Mouse (Mus musculus): Measurements from ENCODE around the gene Teddm2.

The Teddm2 gene

DNA sequence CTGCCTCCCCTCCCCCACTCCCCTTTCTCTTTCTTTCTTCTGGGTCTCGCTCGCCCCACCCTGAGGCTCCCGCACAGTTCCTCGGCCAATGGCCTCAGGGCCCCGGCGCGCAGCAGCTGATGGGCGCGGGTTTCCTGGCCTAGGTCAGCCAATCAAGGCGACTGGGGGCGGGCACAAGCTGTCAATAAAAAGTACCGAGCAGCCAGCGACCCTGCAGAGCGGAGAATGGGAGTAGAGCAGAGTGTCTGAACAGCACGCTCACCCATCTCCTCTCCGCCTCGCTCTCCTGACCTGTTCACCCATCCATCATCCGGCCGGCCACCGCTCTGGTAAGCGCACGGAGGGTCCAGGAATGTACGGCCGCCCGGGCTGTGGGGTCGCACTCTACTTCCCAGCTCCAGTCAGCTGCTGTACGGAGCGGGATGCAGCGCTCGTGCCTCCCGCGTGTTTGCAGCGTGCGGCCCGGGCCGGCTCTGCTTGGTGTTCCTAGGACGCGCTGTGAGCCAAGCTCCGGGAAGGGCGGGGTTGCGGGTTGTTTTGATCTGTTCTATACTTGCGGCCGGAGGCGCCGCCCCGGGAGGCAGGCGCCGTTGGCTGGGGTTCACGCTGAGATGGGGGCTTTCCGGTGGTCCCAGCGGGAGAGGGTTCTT, at the start of gene Teddm2, which contains the start of gene Glul:
TSS of gene Teddm2 (minus strand) at position 498 of the 650 bp plus-strand sequence.
TSS of gene Glul (plus strand) at position 214 of the 650 bp plus-strand sequence.
- DNase-seq, result peak; percentile 99

DNA sequence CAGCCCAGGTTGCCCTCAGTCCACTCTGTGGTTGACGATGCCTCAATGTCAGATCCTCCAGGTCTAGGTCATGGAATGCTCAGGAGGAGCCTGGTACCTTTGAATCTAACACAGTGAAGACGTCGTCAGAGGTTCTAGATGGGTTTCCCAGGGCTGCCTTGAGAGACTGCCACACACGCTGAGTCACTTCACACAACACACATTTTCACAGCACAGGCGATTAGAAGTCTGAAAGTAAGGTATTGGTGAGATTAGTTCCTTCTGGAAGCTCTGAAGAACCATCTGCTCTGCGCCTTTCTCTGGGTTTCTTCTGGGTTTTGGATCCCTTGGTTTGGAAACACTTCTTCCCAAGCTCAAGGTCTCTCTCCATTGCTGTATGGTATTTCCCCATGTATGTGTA, 47.8 kb upstream of the Teddm2 start:
- no peak for DNase-seq

DNA sequence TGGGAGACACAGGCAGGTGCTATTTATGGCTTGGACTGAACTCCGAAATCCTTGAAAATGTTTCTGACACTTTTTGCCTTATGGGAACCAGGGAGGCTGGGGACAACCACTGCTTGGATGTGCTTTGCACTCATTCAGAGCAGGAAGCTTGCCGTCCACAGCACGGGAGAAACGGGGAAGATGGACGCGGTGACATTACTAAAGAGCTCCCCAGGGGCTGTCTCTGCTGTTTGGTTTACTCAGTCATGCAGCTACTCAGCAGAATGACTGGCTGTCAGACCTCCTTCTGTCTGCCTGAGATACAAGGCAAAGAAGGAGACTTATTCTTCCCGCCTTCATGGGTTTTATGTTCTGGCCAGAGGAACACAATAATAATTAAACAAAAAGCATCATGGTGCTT, 46.9 kb upstream of the Teddm2 start:
- DNase-seq, result no peak

DNA sequence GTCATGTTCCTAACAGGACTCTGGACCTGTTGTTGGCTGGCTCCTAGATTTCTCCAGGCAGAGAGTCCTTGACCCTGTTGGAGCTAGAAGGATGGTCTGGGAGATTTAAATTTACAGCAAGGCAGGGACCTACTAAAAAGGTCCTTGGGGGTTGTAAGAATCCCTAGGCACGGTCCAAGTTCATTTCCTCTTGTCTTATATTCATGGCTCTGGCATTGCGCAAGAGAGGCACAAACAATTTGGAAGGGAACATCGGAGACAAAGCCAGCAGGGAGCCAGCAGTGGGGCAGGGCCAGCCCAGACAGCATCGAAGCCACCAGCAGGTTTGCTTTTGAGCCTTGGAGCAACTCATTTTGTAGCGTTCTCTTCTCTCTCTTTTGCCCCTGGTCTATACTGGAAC, 45.2 kb upstream of the Teddm2 start:
- DNase-seq, result no peak

DNA sequence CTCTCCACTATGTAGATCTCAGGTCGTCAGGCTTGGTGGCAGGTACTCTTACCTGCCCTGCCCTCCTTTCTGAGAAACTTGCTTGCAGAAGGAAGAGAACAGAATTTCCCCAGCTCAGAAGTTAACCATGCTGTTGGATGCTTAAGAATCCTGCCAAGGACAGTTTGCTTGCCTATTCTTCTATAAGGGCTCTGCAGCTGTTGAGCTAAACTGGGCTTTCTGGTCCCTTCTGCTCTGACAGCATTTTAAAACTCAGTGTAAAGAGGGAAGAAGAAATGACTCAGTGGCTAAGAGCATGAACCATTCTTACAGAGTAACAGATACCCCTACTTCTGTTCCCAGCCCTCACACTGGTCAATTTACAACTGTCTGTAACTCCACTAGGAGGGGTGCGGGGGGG, 41.0 kb upstream of the Teddm2 start:
- DNase-seq, result no peak

DNA sequence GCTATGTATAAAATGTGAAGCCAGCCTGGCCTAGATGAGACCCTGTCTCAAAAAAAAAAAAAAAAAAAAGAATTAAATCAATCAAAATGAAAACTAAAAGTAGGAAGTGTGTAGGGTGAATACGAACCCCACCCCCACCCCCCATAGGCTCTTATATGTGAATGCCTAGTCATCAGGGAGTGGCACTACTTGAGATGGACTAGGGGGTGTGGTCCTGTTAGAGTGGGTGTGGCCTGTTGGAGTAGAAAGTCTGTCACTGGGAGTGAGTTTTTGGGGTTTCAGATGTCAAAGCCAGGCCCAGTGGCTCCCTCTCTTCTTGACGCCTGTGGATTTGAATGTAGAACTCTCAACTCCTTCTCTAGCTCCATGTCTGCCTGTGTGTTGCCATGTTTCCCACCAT, 37.0 kb upstream of the Teddm2 start:
- DNase-seq, result no peak

DNA sequence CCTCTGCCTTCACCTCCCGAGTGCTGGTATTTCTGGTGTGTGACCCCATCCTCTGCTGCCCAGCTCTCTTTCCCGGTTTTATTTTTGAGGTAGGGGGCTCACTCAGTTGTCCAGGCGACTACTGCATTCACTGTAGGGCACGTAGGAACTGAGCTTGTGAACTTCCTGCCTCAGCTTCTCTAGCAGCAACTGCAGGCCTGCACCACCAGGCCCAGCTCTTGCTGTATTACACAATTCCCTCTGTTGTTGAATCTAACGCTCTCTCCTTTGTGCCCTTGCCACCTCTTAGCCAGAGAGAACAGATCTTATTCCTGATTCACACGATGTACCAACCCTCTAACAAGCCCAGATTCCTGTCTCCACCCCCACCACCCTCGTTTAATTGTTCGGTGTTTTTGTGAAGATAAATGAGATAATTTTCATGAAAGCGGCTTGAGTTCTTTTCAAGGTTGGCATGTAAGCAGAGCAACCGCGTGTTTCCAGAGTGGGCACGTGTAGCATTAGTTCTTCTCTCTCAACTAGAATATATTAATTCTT, 35.9 kb upstream of the Teddm2 start:
- DNase-seq, result no peak

DNA sequence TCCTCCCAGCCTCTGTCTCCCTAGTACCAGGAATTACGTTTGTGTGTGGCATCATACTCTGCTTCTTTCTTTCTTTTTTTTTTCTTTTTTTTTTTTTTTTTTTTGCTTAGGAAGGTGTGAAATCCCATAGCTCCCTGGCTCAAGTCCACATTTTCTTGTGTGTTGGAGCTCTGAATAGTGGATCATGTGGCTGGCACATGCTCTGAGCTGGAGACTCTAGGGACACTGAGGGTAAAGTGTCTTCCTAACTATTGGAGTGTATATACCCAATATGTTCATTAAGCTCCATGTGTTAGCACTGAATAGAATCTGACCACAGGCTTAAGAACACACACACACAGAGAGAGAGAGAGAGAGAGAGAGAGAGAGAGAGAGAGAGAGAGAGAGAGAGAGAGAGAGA, 33.7 kb upstream of the Teddm2 start:
- DNase-seq, result no peak

DNA sequence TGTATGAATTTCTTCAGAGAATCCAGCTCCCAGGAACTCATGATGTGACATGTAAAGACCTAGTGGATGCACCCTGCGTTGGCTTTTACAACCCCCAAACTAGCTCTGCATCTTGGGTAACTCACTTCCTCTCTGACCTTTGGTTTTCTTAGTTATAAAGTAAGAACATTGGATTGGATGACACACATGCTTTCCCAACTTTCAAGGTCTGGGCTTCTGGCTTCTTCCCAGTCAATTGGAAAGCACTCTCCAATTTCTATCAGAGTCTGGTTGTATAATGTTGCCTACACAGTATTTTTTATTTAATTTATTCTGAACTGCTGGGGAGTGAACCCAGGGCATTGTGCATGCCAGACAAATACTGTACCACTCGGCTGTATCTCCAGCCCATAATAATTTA, 30.4 kb upstream of the Teddm2 start:
- no peak for DNase-seq

DNA sequence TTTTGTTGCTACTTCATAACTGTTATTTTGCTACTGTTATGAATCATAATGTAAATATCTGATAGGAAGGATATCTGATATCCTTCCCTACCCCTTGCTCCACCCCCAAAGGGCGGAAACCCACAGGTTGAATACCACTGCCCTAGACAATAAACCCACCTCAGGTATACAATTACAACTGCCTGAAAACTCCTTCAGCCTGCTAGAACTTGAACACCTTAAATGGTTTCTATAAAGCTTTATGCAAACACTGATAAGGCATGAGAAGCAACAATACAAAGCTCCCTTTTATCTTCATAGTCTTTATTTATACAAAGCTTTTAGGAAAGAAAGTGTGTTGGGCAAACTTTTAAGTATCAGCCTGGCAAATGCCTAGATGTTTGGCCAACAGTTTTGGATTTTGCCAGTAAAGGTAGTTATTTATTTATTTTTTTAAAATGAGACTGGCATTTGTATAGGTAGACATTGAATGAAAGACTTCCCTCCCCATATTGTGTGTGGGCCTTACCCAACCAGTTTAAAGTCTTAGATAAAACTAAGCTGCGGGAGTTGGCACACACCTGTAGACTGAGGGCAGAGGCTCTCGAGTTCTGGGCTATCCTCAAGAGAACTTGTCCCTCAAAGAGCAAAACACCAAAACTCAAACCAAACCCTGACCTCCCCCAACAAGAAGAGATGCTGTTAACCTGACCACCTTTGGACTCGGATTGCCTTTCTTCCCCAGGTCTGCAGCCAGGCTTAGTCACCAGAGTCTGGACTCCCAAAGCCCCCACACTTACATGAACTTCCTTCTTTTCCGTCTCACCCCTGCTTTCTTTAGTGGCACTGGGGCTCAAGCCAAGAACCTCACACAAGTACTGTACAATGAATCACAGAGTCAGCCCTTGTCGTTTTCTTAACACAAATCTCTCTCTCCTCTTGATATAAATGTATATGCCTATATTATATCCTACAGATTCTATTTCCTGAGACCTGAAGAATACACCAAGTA, 24.7 kb upstream of the Teddm2 start:
- DNase-seq, result no peak

DNA sequence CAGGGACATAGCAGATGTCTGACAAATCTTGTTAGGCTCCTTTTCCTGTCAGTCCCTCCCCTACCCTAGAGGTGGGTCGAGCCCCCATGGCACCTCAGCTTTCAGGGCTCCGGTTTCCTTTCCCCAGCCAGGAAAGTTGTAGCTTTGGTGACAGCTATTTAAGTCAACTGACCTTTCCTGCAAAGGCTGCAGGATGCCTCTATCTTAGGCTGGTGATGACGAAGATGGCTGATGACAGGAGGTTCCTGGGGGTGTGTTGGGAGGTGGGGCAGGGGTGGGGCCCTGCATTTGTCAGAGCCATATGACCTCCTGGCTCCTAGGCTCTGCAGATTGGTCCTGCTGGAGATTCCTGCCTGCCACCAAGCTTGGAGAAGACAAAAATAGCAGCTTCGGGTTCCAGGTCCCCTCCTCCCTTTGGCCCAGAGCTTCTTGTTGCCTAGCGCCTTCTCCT, 22.6 kb upstream of the Teddm2 start:
- no peak for DNase-seq

DNA sequence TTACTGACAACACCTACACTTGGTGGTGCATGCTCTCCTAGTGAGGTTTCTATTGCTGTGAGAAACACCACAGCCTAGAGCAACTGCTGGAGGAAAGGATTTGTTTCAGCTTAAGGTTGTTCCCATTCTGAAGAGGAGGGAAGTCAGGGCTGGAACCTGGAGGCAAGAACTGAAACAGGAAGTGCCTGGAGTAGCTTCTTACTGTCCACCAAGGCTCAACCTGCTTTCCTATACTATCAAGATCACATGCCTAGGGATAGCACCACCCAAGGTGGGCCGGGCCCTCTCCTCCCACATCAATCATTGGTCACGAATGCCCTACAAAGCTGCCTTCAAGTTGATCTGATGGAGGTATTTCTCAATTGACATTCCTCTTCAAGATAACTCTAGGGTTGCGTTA, 21.6 kb upstream of the Teddm2 start:
- no peak for DNase-seq

DNA sequence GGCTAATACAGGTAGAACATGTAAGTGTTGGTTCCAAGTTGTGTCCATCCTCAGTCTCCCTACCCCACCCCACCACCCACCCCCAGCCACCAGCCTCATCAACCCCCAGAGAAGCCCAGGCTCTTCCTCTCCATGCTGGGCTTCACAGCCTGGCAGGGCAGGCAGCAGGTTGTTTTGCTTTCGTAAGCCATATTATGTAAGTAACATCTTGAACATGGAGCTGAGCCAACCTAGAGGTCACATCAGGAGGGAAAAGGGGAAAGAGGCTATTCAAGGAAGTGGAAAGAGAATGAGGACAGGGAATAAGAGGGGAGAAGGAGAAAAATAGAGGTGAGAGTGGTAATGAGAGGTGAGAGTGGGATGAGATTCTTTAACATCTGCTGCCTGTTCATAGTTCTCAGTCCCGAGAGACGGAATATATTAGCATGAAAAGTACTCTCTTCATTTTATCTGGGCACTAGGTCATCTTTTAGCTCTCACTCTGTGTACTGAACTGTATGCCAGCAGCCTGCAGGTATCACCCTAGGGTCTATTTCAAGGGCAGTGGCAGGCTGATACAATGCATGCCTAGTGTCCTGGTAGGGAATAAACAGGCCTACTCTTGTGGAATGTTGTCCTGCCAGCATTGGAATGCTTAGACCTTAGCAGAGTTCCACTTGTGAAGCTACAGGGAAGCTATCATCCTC, 18.6 kb upstream of the Teddm2 start:
- DNase-seq, result peak; percentile 84

DNA sequence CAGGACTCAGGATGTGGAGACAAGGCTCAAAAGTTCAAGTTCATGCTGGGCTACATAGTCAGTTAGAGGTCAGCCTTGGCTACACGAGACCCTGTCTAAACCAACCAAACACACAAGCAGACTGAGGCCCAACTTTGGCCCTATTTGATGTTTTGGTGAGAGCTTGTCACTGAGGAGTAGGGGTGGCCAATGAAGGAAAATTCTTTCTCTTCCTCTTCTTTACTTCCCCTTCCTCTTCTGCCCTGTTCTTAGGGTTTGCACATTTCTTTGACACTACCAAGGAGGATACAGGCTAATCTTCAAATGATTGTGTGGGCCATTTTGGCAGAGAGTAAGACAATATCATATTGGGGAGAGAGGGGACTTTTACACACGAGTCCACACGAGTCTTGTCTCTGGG, 13.8 kb upstream of the Teddm2 start:
- DNase-seq, result no peak

DNA sequence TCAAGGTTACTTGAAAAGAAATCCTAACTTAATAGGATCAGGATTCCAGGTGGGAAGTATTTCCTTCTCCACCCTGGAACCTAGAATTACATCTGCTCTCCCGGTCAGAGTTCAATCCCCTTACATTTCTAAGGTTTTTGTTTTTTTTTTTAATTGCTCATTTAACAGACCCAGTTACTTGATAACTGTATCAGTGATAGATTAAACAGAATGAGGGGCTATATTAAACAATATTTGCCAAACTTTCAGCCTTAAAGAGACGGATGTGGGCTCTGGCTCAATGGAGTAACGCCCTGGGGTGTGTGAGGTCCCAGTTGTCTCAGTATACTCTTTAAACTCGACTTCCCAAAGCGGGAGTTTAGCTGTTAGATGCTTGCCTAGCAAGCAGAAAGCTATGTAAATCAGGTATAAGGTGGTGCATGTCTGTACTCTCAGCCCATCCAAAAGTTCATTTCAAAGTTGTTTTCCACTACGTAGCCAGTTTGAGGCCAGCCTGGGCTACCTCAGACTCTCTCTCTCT, 11.3 kb upstream of the Teddm2 start:
- DNase-seq, result no peak

DNA sequence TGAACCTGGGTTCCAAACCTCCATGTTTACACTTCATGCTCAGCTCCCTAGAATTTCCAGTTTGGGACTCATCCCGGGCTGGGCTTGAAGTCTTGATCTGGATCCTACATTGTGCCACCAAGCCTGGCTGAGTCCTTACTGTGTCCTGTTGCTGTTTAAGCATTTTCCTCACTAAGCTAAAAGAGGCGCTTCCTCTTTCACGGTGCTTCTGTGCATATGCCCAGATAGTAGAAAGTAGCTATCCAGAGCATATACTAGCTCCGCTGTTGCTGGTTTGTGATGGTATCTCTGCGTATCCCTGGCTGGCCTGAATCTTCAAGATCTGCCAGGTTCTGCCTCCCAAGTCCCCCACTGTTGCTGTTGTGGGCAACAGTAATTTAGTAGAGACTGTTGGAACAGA, 10.4 kb upstream of the Teddm2 start:
- DNase-seq, result no peak

DNA sequence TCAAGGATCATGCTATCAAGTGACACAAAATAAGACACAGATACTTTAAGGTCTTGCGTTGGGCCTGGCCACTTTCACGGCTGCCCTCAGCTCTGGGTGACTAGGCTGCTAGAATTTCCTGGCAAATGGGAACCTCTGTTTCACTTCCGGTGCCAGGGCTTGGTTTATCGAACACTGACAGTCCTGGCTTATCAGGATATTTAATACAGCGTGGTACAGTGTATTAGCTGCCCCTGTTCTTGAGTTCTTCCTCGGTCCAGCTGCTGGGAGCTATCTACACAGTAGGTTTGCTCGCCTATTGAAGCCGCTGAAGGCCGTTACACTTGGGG, 9.9 kb upstream of the Teddm2 start:
- no peak for DNase-seq

DNA sequence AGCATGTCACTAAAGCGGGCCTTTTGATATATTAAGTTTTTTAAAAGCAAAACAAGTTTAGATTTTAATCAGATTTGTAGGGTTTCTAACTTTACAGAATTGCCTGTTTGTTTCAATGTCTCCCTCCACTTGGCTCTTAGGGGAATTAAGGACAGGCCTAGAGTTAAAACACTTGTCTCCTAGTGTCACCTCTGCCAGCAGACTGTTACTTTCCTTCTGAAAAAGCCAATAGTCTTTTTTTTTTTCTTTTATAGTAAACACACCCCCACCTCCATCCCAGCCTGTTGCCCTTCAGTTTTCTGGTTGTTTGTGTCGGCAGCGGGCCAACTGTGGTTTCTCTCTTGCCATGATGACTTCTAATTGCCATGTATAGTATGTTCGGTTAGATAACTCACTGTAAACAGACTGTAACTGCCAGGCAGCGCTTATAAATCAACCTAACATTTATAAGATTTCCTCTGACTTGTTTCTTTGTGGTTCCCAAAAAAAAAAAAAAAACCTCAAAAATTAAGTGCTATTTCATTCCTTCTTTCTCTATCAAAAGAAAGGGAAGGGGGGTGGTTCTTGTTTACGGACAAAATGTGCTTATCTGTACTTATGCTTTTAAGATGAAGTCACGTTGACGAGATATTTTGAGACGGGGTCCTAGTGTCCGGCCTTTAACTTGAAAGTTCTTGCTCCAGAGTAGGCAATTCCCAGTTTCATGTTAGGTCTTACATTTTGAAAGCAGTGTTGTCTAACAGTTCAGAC, 9.4 kb upstream of the Teddm2 start:
- DNase-seq, result no peak

DNA sequence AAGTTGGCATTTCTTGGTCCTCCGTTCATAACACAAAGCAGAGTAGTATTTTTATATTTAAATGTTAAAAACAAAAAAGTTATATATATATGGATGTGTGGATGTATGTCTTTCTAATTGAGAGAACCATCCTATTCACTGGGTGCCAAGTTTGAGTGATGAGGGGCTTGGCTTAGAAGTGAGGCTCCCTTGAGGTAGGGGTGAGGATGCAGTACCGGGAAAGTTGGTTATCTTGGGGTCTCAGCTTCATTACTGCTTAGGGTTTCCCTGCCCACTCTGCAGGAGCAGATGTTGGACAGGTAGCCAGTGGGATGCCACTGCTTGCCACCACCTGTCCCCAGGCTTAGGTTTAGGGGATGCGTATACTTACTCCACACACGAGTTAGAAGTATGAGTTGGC, 8.7 kb upstream of the Teddm2 start:
- DNase-seq, result no peak

DNA sequence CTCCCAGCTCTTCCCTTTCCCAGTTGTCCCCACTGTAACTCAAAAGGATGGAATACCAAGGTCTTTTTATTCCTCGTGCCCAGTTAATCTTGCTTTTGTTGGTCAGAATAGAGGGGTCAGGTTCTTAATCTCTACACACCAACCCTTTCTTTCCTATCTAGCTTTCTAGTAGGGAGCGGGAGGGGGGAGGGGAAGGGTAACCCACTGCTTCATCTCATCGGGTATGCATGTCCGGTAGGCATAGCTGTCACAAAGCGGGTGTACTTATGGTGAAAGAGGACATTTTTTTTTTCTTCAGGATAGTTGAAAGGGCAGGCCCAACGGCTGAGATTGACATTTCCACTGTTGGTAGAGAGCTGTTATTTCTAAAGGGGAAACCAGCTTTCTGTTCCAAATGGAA, 8.2 kb upstream of the Teddm2 start:
- no peak for DNase-seq

DNA sequence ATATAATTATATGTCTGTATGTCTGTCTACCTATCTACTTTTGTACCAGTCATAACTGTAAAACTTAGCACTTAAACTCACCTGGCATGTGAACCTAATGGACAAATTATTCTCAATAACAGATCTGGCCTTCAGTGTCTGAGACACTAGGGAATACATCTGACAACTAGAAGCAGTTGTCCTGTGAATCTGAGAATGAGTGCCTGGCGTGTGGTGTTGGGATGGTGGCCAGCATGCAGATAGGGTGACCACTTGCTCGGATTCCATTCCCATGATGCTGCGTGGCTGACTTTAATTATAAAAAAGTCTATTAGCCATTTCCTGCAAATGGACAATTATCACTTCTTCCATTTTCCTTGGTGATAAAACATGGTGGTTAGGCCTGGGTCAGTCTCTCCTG, 5.9 kb upstream of the Teddm2 start:
- no peak for DNase-seq

DNA sequence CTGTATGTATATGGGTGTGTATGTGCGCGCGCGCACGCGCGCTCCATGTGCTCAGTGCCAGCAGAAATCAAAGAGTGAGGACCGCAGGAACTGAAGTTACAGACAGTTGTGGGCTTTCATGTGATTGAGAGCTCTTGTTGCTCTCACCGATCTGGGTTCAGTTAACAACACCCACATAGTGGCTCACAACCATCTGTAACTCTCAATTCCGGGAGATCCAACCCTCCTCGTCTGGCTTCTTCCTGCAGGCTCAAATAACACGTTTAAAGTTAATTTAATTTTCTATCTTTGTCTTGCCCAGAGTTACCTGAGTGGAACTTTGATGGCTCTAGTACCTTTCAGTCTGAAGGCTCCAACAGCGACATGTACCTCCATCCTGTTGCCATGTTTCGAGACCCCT, 4.2 kb upstream of the Teddm2 start:
- DNase-seq, result no peak
